Mouse (Mus musculus): ENCODE results near the gene Uhrf2.

The Uhrf2 gene

GRCm38 (mm10) chr19:30118344-30119312, 88.3 kb downstream of the Uhrf2 start:
- DNase-seq (ENCODE audit: inconsistent age in 2 of 2, low spot score in 1 of 2): peak in 1 of 2 experiments; percentile 15

- DNase-seq (ENCODE audit: inconsistent age in 2 of 2, low spot score in 1 of 2): peak in 1 of 2 experiments; percentile 30
Observed at GRCm38 (mm10) chr19:30124999-30125669, 94.8 kb downstream of the Uhrf2 start.

GRCm38 (mm10) chr19:30125670-30126059, 95.4 kb downstream of the Uhrf2 start:
- no peak for DNase-seq (ENCODE audit: inconsistent age in 2 of 2, low spot score in 1 of 2)

GRCm38 (mm10) chr19:30128177-30128576, 97.9 kb downstream of the Uhrf2 start:
- DNase-seq (ENCODE audit: inconsistent age in 2 of 2, low spot score in 1 of 2): peak in 1 of 2 experiments; percentile 68

- peak in 1 of 2 experiments; percentile 58 for DNase-seq (ENCODE audit: inconsistent age in 2 of 2, low spot score in 1 of 2)
Observed at GRCm38 (mm10) chr19:30136308-30136707, 106.0 kb downstream of the Uhrf2 start.
